Mouse (Mus musculus): ENCODE results near the gene Haus4. TPM values are rescaled to one million over a fixed set of nuclear protein-coding genes. Genes with fewer than 3 reads are reported as not detected.

The Haus4 gene
- total and polyA plus RNA-seq, 2 experiments from 2014 or later = 21.2 to 28.9 TPM

- ATAC-seq = no peak
- 83% methylated on average over 14 of the region's 14 CpGs for WGBS
- no peaks in the 10 kb centered on the region for H3K36me3 ChIP-seq (ENCODE audit: insufficient read depth, low read length)
- no peak overlapping the region for H3K27ac ChIP-seq
- no peak overlapping the region for H3K9ac ChIP-seq (replicated peaks; ENCODE audit: low read length)
- no peak for DNase-seq (ENCODE audit: low spot score)
- no peaks in the 10 kb centered on the region for H3K27me3 ChIP-seq (ENCODE audit: insufficient read depth, low read length)
- no peak overlapping the region for H3K4me2 ChIP-seq (ENCODE audit: low read depth, low read length)
- H3K4me1 ChIP-seq (ENCODE audit: insufficient read depth, low read length) = no peaks in the 10 kb centered on the region
- no peaks in the 10 kb centered on the region for H3K9me3 ChIP-seq (ENCODE audit: low read length)
- no peak for TF ChIP-seq CTCF (IDR thresholded peaks at IDR 0.05; ENCODE audit: low read depth)
- no peak overlapping the region for H3K4me3 ChIP-seq (ENCODE audit: low read length)
These were observed 6.3 kb upstream of the Haus4 start for GRCm38 (mm10) chr14:54560527-54561242.

GRCm38 (mm10) chr14:54557330-54557729 lies 2.9 kb upstream of the Haus4 start:
- TF ChIP-seq CTCF (IDR thresholded peaks at IDR 0.05; ENCODE audit: low read depth) = no peak
- H3K27ac ChIP-seq = no peak overlapping the region
- no peak overlapping the region for H3K4me3 ChIP-seq (ENCODE audit: low read length)
- H3K9ac ChIP-seq (replicated peaks; ENCODE audit: low read length) = no peak overlapping the region
- WGBS = 75% methylated on average over 8 of the region's 8 CpGs
- no peaks in the 10 kb centered on the region for H3K9me3 ChIP-seq (ENCODE audit: low read length)
- no peak overlapping the region for H3K4me2 ChIP-seq (ENCODE audit: low read depth, low read length)
- no peaks in the 10 kb centered on the region for H3K27me3 ChIP-seq (ENCODE audit: insufficient read depth, low read length)
- H3K36me3 ChIP-seq (ENCODE audit: insufficient read depth, low read length) = no peaks in the 10 kb centered on the region
- no peak for DNase-seq (ENCODE audit: low spot score)
- no peak for ATAC-seq
- no peaks in the 10 kb centered on the region for H3K4me1 ChIP-seq (ENCODE audit: insufficient read depth, low read length)

- no peak for ATAC-seq
- Histone ChIP-seq H3K9me3 (ENCODE audit: low read length) (no peaks in the 10 kb centered on the region), H3K9ac (replicated peaks; ENCODE audit: low read length) (peak overlapping the region; percentile 67), H3K4me2 (ENCODE audit: low read depth, low read length) (peak overlapping the region; percentile 82), H3K27me3 (ENCODE audit: insufficient read depth, low read length) (no peaks in the 10 kb centered on the region), H3K27ac (peak overlapping the region; percentile 78), H3K36me3 (ENCODE audit: insufficient read depth, low read length) (peaks cover 10% of the 10 kb centered on the region; the same call in 1 of the 2 replicates), H3K4me1 (ENCODE audit: insufficient read depth, low read length) (no peaks in the 10 kb centered on the region), H3K4me3 (ENCODE audit: low read length) (peak overlapping the region; percentile 63)
- WGBS = 3% methylated on average over 21 of the region's 21 CpGs
- DNase-seq (ENCODE audit: low spot score) = peak; percentile 56
- no peak for TF ChIP-seq CTCF (IDR thresholded peaks at IDR 0.05; ENCODE audit: low read depth)
These were observed 902 bp downstream of the Haus4 start for GRCm38 (mm10) chr14:54553454-54553974.

- Histone ChIP-seq H3K27ac (no peak overlapping the region), H3K36me3 (ENCODE audit: insufficient read depth, low read length) (peaks cover 11% of the 10 kb centered on the region), H3K4me1 (ENCODE audit: insufficient read depth, low read length) (no peaks in the 10 kb centered on the region), H3K4me2 (ENCODE audit: low read depth, low read length) (no peak overlapping the region), H3K27me3 (ENCODE audit: insufficient read depth, low read length) (no peaks in the 10 kb centered on the region), H3K9ac (replicated peaks; ENCODE audit: low read length) (no peak overlapping the region), H3K9me3 (ENCODE audit: low read length) (no peaks in the 10 kb centered on the region), H3K4me3 (ENCODE audit: low read length) (no peak overlapping the region)
- ATAC-seq = no peak
- DNase-seq (ENCODE audit: low spot score) = no peak
- 96% methylated on average over 5 of the region's 5 CpGs for WGBS
- TF ChIP-seq CTCF (IDR thresholded peaks at IDR 0.05; ENCODE audit: low read depth) = no peak
These were observed 9.7 kb downstream of the Haus4 start for GRCm38 (mm10) chr14:54544703-54545102.

GRCm38 (mm10) chr14:54540771-54541170 lies 13.6 kb downstream of the Haus4 start:
- H3K27me3 ChIP-seq (ENCODE audit: insufficient read depth, low read length) = no peaks in the 10 kb centered on the region
- no peak overlapping the region for H3K4me2 ChIP-seq (ENCODE audit: low read depth, low read length)
- 46% methylated on average over 11 of the region's 11 CpGs for WGBS
- no peak for ATAC-seq
- H3K9me3 ChIP-seq (ENCODE audit: low read length) = no peaks in the 10 kb centered on the region
- no peaks in the 10 kb centered on the region for H3K4me1 ChIP-seq (ENCODE audit: insufficient read depth, low read length)
- DNase-seq (ENCODE audit: low spot score) = no peak
- no peak for TF ChIP-seq CTCF (IDR thresholded peaks at IDR 0.05; ENCODE audit: low read depth)
- no peaks in the 10 kb centered on the region; the same call in 1 of the 2 replicates for H3K36me3 ChIP-seq (ENCODE audit: insufficient read depth, low read length)
- no peak overlapping the region for H3K9ac ChIP-seq (replicated peaks; ENCODE audit: low read length)
- H3K27ac ChIP-seq = no peak overlapping the region
- no peak overlapping the region for H3K4me3 ChIP-seq (ENCODE audit: low read length)

GRCm38 (mm10) chr14:54538580-54538979 lies 15.8 kb downstream of the Haus4 start:
- 80% methylated on average over 2 of the region's 2 CpGs for WGBS
- H3K36me3 ChIP-seq (ENCODE audit: insufficient read depth, low read length) = no peaks in the 10 kb centered on the region
- no peak overlapping the region for H3K4me3 ChIP-seq (ENCODE audit: low read length)
- no peak overlapping the region for H3K27ac ChIP-seq
- H3K4me2 ChIP-seq (ENCODE audit: low read depth, low read length) = no peak overlapping the region
- no peaks in the 10 kb centered on the region for H3K27me3 ChIP-seq (ENCODE audit: insufficient read depth, low read length)
- DNase-seq (ENCODE audit: low spot score) (no peak), ATAC-seq (no peak)
- TF ChIP-seq CTCF (IDR thresholded peaks at IDR 0.05; ENCODE audit: low read depth) = peak; percentile 21; the same call in 1 of the 2 replicates
- no peaks in the 10 kb centered on the region for H3K4me1 ChIP-seq (ENCODE audit: insufficient read depth, low read length)
- no peak overlapping the region for H3K9ac ChIP-seq (replicated peaks; ENCODE audit: low read length)
- no peaks in the 10 kb centered on the region for H3K9me3 ChIP-seq (ENCODE audit: low read length)
